In genomic region chrX:71365510-71365909, GRCm38 (mm10) we compare ENCODE assay signal across 7 mouse cellular contexts. TPM values are rescaled to one million over a fixed set of nuclear protein-coding genes. Genes with fewer than 3 reads are reported as not detected.
A peak's percentile ranks its signal among the peaks of the same experiment; 100 is the strongest.
DNase-seq lines count a peak whose midpoint lies in the region; ATAC-seq and TF ChIP-seq lines count a peak whose summit lies in the region.

No protein-coding gene starts in this region.

- WGBS in lung, embryonic 14.5 days, result 56% methylated on average over 3 of the region's 3 CpGs
- 54% methylated on average over 3 of the region's 3 CpGs for WGBS in embryonic facial prominence, embryonic 13.5 days

- H3K36me3 ChIP-seq in lung, embryonic 14.5 days (ENCODE audit: insufficient read depth), result no peaks in the 10 kb centered on the region
- no peaks in the 10 kb centered on the region for H3K36me3 ChIP-seq in embryonic facial prominence, embryonic 13.5 days

- no peak for DNase-seq in lung, embryonic 14.5 days
- DNase-seq in lung, postnatal 36 days, result no peak
- DNase-seq in naive thymus-derived CD4-positive, alpha-beta T cell, adult 2 months (ENCODE audit: low read depth), result peak; percentile 27
- DNase-seq in adrenal gland, postnatal 10 days, result no peak

- H3K27me3 ChIP-seq in lung, embryonic 14.5 days (ENCODE audit: insufficient read depth, low read length), result no peaks in the 10 kb centered on the region
- H3K27me3 ChIP-seq in embryonic facial prominence, embryonic 13.5 days, result no peaks in the 10 kb centered on the region

- no peak overlapping the region for H3K27ac ChIP-seq in lung, embryonic 14.5 days (ENCODE audit: low read depth)
- no peak overlapping the region for H3K27ac ChIP-seq in embryonic facial prominence, embryonic 13.5 days

- H3K4me2 ChIP-seq in lung, embryonic 14.5 days, result peak overlapping the region; percentile 68
- H3K4me2 ChIP-seq in embryonic facial prominence, embryonic 13.5 days, result peak overlapping the region; percentile 62

- no peaks in the 10 kb centered on the region for H3K9me3 ChIP-seq in lung, embryonic 14.5 days (ENCODE audit: low read depth, low read length)
- H3K9me3 ChIP-seq in embryonic facial prominence, embryonic 13.5 days, result no peaks in the 10 kb centered on the region

- ATAC-seq in lung, embryonic 14.5 days (ENCODE audit: insufficient read depth), result 0 out of 2 replicates have a peak, but pooled peaks have one; percentile 3
- no peak for ATAC-seq in embryonic facial prominence, embryonic 13.5 days (ENCODE audit: insufficient number of reproducible peaks, insufficient read depth, low FRiP score, low TSS enrichment, low read depth)
- peak; percentile 8 for ATAC-seq in inflammation-experienced regulatory T-cells, adult 6 months
- no peak for ATAC-seq in megakaryocyte-erythroid progenitor cell, adult 5-6 weeks (replicated peaks; ENCODE audit: low FRiP score, low TSS enrichment, poor library complexity, severe bottlenecking)

- TF ChIP-seq CTCF in lung, embryonic 14.5 days (IDR thresholded peaks at IDR 0.05; ENCODE audit: low read depth), result no peak

- peak overlapping the region; percentile 58 for H3K4me3 ChIP-seq in lung, embryonic 14.5 days (ENCODE audit: low read depth, low read length)
- peak overlapping the region; percentile 62 for H3K4me3 ChIP-seq in embryonic facial prominence, embryonic 13.5 days

- H3K4me1 ChIP-seq in lung, embryonic 14.5 days (ENCODE audit: insufficient read depth), result no peaks in the 10 kb centered on the region
- H3K4me1 ChIP-seq in embryonic facial prominence, embryonic 13.5 days, result no peaks in the 10 kb centered on the region

- H3K9ac ChIP-seq in lung, embryonic 14.5 days, result no peak overlapping the region
- H3K9ac ChIP-seq in embryonic facial prominence, embryonic 13.5 days, result peak overlapping the region; percentile 78; the same call in 1 of the 2 replicates

RNA-seq across cellular contexts. Expression of gene Mtmr1, which starts 0.9 kb away (rescaled TPM):
- polyA plus RNA-seq in lung, embryonic 14.5 days (2014; fragmentation: Nextera tagmentation; extraction: Ambion mirVana), result 10.5 and 11.3 TPM in 2 replicates
- 9.4 and 10.5 TPM in 2 replicates for polyA plus RNA-seq in embryonic facial prominence, embryonic 13.5 days (2015; fragmentation: Nextera tagmentation; extraction: Ambion mirVana)
- polyA plus RNA-seq in inflammation-experienced regulatory T-cells, adult 6 months (2017; shearing (Covaris generic)), result 10 to 100 TPM in 1 of 3 experiments, 1 to 10 TPM in 2; 5.6 to 10.3 (median 8.9) TPM
- 10 to 100 TPM; 27.0 to 29.2 TPM for total RNA-seq in adrenal gland, postnatal 10 days (2021)
- 18.2 and 20.3 TPM in 2 replicates for total RNA-seq in megakaryocyte-erythroid progenitor cell, adult 5-6 weeks (2014; fragmentation: Nextera tagmentation)
- 23.1 and 24.2 TPM in 2 replicates for total RNA-seq in megakaryocyte-erythroid progenitor cell, adult 5-6 weeks (2017)

Comparison
In these comparisons a context has a peak if more than half of its experiments do, and no peak if none do; other contexts are left out.
1. ATAC-seq: peak in lung, embryonic 14.5 days (single experiment) and inflammation-experienced regulatory T-cells, adult 6 months (single experiment); none in embryonic facial prominence, embryonic 13.5 days (single experiment) and megakaryocyte-erythroid progenitor cell, adult 5-6 weeks (single experiment).